Mouse (Mus musculus) induced T-regulatory cell, adult 2 months (primary cell): ENCODE measurements at regions not wholly inside any gene's neighbourhood (a gene's known extent, or its start where the extent isn't known, plus 50 kb on each side); places are given as distances from the start of the nearest gene placed in this dataset.

Experiments
- DNase-seq: peaks from one replicate; pipeline ENCODE4 v3.0.0-alpha.2; 2012; ENCODE audit warnings: low read depth

GRCm38 (mm10) chr4:125439856-125440255 lies 50.6 kb upstream of the Grik3 start:
- DNase-seq = no peak

- DNase-seq = no peak
These were observed 53.2 kb upstream of the Grik3 start for GRCm38 (mm10) chr4:125437161-125437822.

- no peak for DNase-seq
These were observed 57.0 kb upstream of the Grik3 start for GRCm38 (mm10) chr4:125433511-125433910.

GRCm38 (mm10) chr4:125431648-125432047 lies 58.9 kb upstream of the Grik3 start:
- DNase-seq = no peak

GRCm38 (mm10) chr4:125430845-125431244 lies 59.7 kb upstream of the Grik3 start:
- DNase-seq = no peak

- DNase-seq = no peak
These were observed 61.8 kb upstream of the Grik3 start for GRCm38 (mm10) chr4:125428736-125429135.

- DNase-seq = no peak
These were observed 69.8 kb upstream of the Grik3 start for GRCm38 (mm10) chr4:125420561-125421241.

GRCm38 (mm10) chr4:125419491-125420255 lies 70.8 kb upstream of the Grik3 start:
- no peak for DNase-seq

GRCm38 (mm10) chr4:125415308-125415707 lies 75.2 kb upstream of the Grik3 start:
- DNase-seq = no peak

- DNase-seq = no peak
These were observed 76.4 kb upstream of the Grik3 start for GRCm38 (mm10) chr4:125413833-125414719.

GRCm38 (mm10) chr4:125410736-125411441 lies 79.6 kb upstream of the Grik3 start:
- DNase-seq = no peak

GRCm38 (mm10) chr4:125399376-125400112 lies 91.0 kb upstream of the Grik3 start:
- DNase-seq = no peak

- DNase-seq = no peak
These were observed 93.5 kb upstream of the Grik3 start for GRCm38 (mm10) chr4:125397007-125397461.

- DNase-seq = no peak
These were observed 99.2 kb upstream of the Grik3 start for GRCm38 (mm10) chr4:125391269-125391668.

GRCm38 (mm10) chr4:125385811-125386210 lies 104.7 kb upstream of the Grik3 start:
- no peak for DNase-seq

- DNase-seq = no peak
These were observed 126.5 kb upstream of the Grik3 start for GRCm38 (mm10) chr4:125364011-125364410.

GRCm38 (mm10) chr4:125361611-125362520 lies 128.6 kb upstream of the Grik3 start:
- no peak for DNase-seq

- no peak for DNase-seq
These were observed 132.1 kb upstream of the Grik3 start for GRCm38 (mm10) chr4:125358356-125358755.

GRCm38 (mm10) chr4:125356441-125356840 lies 134.1 kb upstream of the Grik3 start:
- DNase-seq = no peak
